Mouse (Mus musculus) neural tube, embryonic 12.5 days (tissue): Measurements from ENCODE around the gene Ptpn9. TPM values are rescaled to one million over a fixed set of nuclear protein-coding genes. Genes with fewer than 3 reads are reported as not detected.
"Not testable (repeated sequence)": the region's sequence is repeated elsewhere in the genome, so short reads cannot be mapped to it uniquely, and the experiment has no call there.

Experiments used
- ATAC-seq: fragments of 200-750 bp; cut with Nextera tagmentation; 2 replicates; pipeline ENCODE4 v1.8.0; 2017; ENCODE audit warnings: low read depth, mild to moderate bottlenecking, moderate TSS enrichment, moderate library complexity; ENCODE audit not compliant: low FRiP score
- H3K27ac ChIP-seq: fragments of 300-500 bp; sonication (generic); 2 replicates; pipeline ENCODE4 v1.5.1; 2016
- H3K27me3 ChIP-seq: fragments of 300-500 bp; sonication (generic); replicated peaks from 2 replicates; pipeline ENCODE4 v1.6.1; 2016; ENCODE audit warnings: mild to moderate bottlenecking
- H3K36me3 ChIP-seq: fragments of 300-500 bp; sonication (generic); 2 replicates; pipeline ENCODE4 v1.6.1; 2016; ENCODE audit warnings: mild to moderate bottlenecking
- H3K4me1 ChIP-seq: fragments of 300-500 bp; sonication (generic); 2 replicates; pipeline ENCODE4 v1.6.1; 2016
- H3K4me2 ChIP-seq: fragments of 300-500 bp; sonication (generic); replicated peaks from 2 replicates; pipeline ENCODE4 v1.6.1; 2016; ENCODE audit warnings: mild to moderate bottlenecking
- H3K4me3 ChIP-seq: fragments of 300-500 bp; sonication (generic); 2 replicates; pipeline ENCODE4 v1.5.1; 2016
- H3K9ac ChIP-seq: fragments of 300-500 bp; sonication (generic); 2 replicates; pipeline ENCODE4 v1.6.1; 2016; ENCODE audit warnings: mild to moderate bottlenecking
- H3K9me3 ChIP-seq: fragments of 300-500 bp; sonication (generic); 2 replicates; pipeline ENCODE4 v1.6.1; 2016; ENCODE audit warnings: mild to moderate bottlenecking
- WGBS: fragments of 180-500 bp; shearing (Covaris S2); methylation state at CpG from one replicate; pipeline ENCODE4 v1.1.7; 2016; 5-methylcytosine and 5-hydroxymethylcytosine counted together
- polyA plus RNA-seq: library from polyadenylated mRNA; unstranded; fragments of >200 nt; fragmentation: Nextera tagmentation; extraction: Ambion mirVana; gene quantifications from 2 replicates; pipeline ENCODE4 v1.2.1, GENCODE M21; 2016

Ptpn9 gene
- polyA plus RNA-seq, 1 experiment from 2014 or later: 35.9 TPM

DNA sequence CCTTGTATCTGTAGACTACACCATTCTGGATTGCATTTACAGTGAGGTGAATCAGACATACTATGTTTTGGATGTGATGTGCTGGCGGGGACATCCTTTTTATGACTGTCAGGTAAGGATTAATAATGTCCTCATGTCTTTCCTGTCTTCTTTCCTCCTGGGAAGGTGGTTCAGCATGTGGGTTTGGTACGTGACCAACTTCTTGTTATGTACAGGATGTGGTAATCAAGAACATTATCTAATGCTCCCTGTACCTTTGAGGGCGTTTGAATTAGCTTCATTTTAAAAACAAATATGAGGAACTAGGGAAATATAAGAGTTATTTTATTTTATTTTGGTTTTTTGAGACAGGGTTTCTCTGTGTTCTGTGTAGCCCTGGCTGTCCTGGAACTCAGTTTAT, 19.5 kb upstream of the Ptpn9 start:
- 85% methylated on average over 3 of the region's 3 CpGs for WGBS
- ATAC-seq: no peak
- H3K27ac ChIP-seq: no peak overlapping the region
- H3K9ac ChIP-seq: no peak overlapping the region
- no peaks in the 10 kb centered on the region for H3K27me3 ChIP-seq
- H3K4me2 ChIP-seq: no peak overlapping the region
- peaks cover 20% of the 10 kb centered on the region for H3K36me3 ChIP-seq
- H3K4me1 ChIP-seq: no peaks in the 10 kb centered on the region
- no peak overlapping the region for H3K4me3 ChIP-seq
- H3K9me3 ChIP-seq: no peaks in the 10 kb centered on the region

DNA sequence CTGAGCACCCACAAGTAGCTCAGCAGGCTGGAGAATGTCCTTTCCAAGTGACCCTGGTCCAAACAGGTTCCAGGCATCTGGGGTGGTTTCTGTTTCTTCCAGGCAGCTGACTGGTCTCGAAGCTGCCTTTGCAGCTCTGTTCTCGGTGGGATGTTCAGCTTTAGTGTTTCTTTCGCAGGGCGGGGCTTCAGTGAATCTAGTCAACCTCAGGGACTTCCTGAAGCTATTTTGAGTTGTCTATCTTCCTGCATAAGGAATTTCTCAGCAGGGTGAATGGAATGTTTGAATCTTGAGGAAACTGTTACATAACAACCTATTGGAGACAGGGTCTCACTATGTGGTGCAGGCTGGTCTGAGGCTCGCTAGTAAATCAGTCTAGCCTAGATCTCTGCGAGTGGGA, 14.5 kb upstream of the Ptpn9 start:
- Histone ChIP-seq H3K27me3 (no peaks in the 10 kb centered on the region), H3K9ac (no peak overlapping the region), H3K9me3 (no peaks in the 10 kb centered on the region), H3K4me3 (no peak overlapping the region), H3K36me3 (peaks cover 20% of the 10 kb centered on the region), H3K4me2 (no peak overlapping the region), H3K27ac (no peak overlapping the region), H3K4me1 (no peaks in the 10 kb centered on the region)
- WGBS: 91% methylated on average over 6 of the region's 6 CpGs
- ATAC-seq: no peak

- no peak for ATAC-seq
- Histone ChIP-seq H3K27me3 (no peaks in the 10 kb centered on the region), H3K27ac (no peak overlapping the region), H3K4me3 (no peak overlapping the region), H3K36me3 (peaks cover 20% of the 10 kb centered on the region), H3K4me1 (no peaks in the 10 kb centered on the region), H3K9me3 (no peaks in the 10 kb centered on the region), H3K4me2 (no peak overlapping the region), H3K9ac (no peak overlapping the region)
- 86% methylated on average over 1 of the region's 1 CpGs for WGBS
These were observed 13.2 kb upstream of the Ptpn9 start for GRCm38 (mm10) chr9:56981502-56981901.

- H3K27ac ChIP-seq: peak overlapping the region; percentile 88
- WGBS: under 1% methylated on average over 80 of the region's 80 CpGs
- no peaks in the 10 kb centered on the region for H3K36me3 ChIP-seq
- peak overlapping the region; percentile 79 for H3K4me2 ChIP-seq
- H3K4me1 ChIP-seq: peaks cover 9% of the 10 kb centered on the region; the same call in 1 of the 2 replicates
- H3K9ac ChIP-seq: peak overlapping the region; percentile 97
- no peaks in the 10 kb centered on the region for H3K27me3 ChIP-seq
- ATAC-seq: peak; percentile 73
- H3K9me3 ChIP-seq: no peaks in the 10 kb centered on the region
- peak overlapping the region; percentile 95 for H3K4me3 ChIP-seq
These were observed 690 bp downstream of the Ptpn9 start for GRCm38 (mm10) chr9:56995198-56996027.

DNA sequence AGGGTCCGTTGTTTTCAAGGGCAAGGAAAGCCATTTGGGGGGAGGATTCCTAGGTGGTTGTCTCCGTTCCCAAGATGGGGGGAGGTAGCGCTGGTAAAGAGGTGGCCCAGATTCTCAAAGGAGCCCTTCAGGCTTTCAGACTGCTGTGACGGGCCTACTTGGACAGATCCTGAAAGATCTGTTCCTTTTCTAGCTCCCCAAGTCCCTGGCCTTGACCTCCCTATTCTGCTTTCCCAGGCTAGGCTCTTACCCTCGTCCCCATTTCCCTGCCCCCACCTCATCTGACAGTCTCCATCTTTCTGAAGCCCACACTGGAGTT, 1.3 kb downstream of the Ptpn9 start:
- H3K9ac ChIP-seq: peak overlapping the region; percentile 97
- no peak for ATAC-seq
- under 1% methylated on average over 5 of the region's 5 CpGs for WGBS

GRCm38 (mm10) chr9:56997206-56997605, 2.5 kb downstream of the Ptpn9 start:
- H3K9me3 ChIP-seq, H3K36me3 ChIP-seq, H3K27ac ChIP-seq, H3K4me3 ChIP-seq, ATAC-seq, H3K4me2 ChIP-seq, H3K9ac ChIP-seq, H3K27me3 ChIP-seq, H3K4me1 ChIP-seq: not testable (repeated sequence)
- 90% methylated on average over 1 of the region's 1 CpGs for WGBS

More for the DNA sequence above, 1.3 kb downstream of the Ptpn9 start:
- no peaks in the 10 kb centered on the region for H3K36me3 ChIP-seq
- peak overlapping the region; percentile 88; the same call in 1 of the 2 replicates for H3K27ac ChIP-seq
- no peaks in the 10 kb centered on the region for H3K9me3 ChIP-seq
- H3K27me3 ChIP-seq: no peaks in the 10 kb centered on the region
- peaks cover 9% of the 10 kb centered on the region; the same call in 1 of the 2 replicates for H3K4me1 ChIP-seq
- H3K4me3 ChIP-seq: peak overlapping the region; percentile 95
- peak overlapping the region; percentile 79 for H3K4me2 ChIP-seq

DNA sequence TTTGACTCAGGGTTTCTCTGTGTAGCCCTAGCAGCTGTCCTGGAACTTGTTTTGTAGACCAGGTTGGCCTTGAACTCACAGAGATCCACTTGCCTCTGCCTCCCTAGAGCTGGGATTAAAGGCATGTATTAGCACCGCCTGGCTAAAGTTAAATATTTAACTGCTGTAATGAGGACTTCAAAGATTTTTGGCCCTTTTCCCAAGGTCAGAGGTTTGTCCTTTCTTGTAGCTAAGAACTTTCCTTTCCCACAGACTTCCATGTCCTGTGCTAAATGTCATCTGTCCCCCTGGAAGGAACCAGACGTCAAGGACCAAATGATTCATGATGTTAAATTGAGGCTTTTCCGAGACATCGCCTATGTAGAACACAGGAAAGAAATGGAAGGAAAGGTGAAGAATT, 8.3 kb downstream of the Ptpn9 start:
- no peak for ATAC-seq
- no peak overlapping the region for H3K27ac ChIP-seq
- H3K4me2 ChIP-seq: no peak overlapping the region
- no peaks in the 10 kb centered on the region for H3K4me1 ChIP-seq
- H3K9ac ChIP-seq: no peak overlapping the region
- H3K27me3 ChIP-seq: no peaks in the 10 kb centered on the region
- no peaks in the 10 kb centered on the region for H3K9me3 ChIP-seq
- H3K36me3 ChIP-seq: peaks cover 14% of the 10 kb centered on the region; the same call in 1 of the 2 replicates
- 77% methylated on average over 4 of the region's 4 CpGs for WGBS
- H3K4me3 ChIP-seq: no peak overlapping the region

GRCm38 (mm10) chr9:57012393-57012792, 17.7 kb downstream of the Ptpn9 start:
- no peaks in the 10 kb centered on the region for H3K27me3 ChIP-seq

GRCm38 (mm10) chr9:57012895-57013294, 18.2 kb downstream of the Ptpn9 start:
- H3K4me2 ChIP-seq: no peak overlapping the region
- H3K9me3 ChIP-seq: no peaks in the 10 kb centered on the region
- no peak overlapping the region for H3K9ac ChIP-seq
- peaks cover 14% of the 10 kb centered on the region for H3K36me3 ChIP-seq
- 92% methylated on average over 4 of the region's 4 CpGs for WGBS
- H3K4me1 ChIP-seq: no peaks in the 10 kb centered on the region
- no peak overlapping the region for H3K27ac ChIP-seq
- no peaks in the 10 kb centered on the region for H3K27me3 ChIP-seq
- no peak overlapping the region for H3K4me3 ChIP-seq
- ATAC-seq: no peak

More at GRCm38 (mm10) chr9:57012393-57012792, 17.7 kb downstream of the Ptpn9 start:
- no peaks in the 10 kb centered on the region for H3K9me3 ChIP-seq
- 77% methylated on average over 1 of the region's 1 CpGs for WGBS
- H3K4me2 ChIP-seq: no peak overlapping the region
- no peaks in the 10 kb centered on the region for H3K4me1 ChIP-seq
- no peak for ATAC-seq
- H3K36me3 ChIP-seq: peaks cover 16% of the 10 kb centered on the region
- H3K27ac ChIP-seq: no peak overlapping the region
- no peak overlapping the region for H3K4me3 ChIP-seq
- H3K9ac ChIP-seq: no peak overlapping the region

DNA sequence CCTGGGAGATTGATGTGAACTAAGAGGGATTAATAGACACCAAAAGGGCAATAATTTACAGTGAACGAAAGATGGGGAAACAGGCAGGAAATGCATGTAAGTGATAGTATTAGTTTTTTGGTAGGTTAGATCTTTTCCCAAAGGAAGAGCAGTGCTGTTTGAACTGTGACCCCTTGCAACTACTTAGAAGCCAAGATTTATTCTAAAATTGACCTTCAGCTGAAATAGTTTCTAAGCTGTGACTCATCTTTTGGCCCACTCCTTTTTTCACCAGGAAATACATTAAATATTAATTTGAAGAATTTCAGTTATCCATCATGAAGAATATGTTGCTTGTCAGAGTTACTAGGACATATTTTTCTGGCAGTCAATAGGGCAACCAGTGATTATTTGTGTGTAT, 19.0 kb downstream of the Ptpn9 start:
- Histone ChIP-seq H3K27me3 (no peaks in the 10 kb centered on the region), H3K4me1 (no peaks in the 10 kb centered on the region), H3K9ac (no peak overlapping the region), H3K27ac (no peak overlapping the region), H3K4me2 (no peak overlapping the region), H3K9me3 (no peaks in the 10 kb centered on the region), H3K4me3 (no peak overlapping the region), H3K36me3 (peaks cover 14% of the 10 kb centered on the region)
- ATAC-seq: no peak
- WGBS: 90% methylated on average over 1 of the region's 1 CpGs

- WGBS: 86% methylated on average over 1 of the region's 1 CpGs
- Histone ChIP-seq H3K4me3 (no peak overlapping the region), H3K9ac (no peak overlapping the region), H3K27me3 (no peaks in the 10 kb centered on the region), H3K4me1 (no peaks in the 10 kb centered on the region), H3K36me3 (peaks cover 14% of the 10 kb centered on the region), H3K9me3 (no peaks in the 10 kb centered on the region), H3K27ac (no peak overlapping the region), H3K4me2 (no peak overlapping the region)
- ATAC-seq: no peak
These were observed 20.0 kb downstream of the Ptpn9 start for GRCm38 (mm10) chr9:57014766-57015165.

DNA sequence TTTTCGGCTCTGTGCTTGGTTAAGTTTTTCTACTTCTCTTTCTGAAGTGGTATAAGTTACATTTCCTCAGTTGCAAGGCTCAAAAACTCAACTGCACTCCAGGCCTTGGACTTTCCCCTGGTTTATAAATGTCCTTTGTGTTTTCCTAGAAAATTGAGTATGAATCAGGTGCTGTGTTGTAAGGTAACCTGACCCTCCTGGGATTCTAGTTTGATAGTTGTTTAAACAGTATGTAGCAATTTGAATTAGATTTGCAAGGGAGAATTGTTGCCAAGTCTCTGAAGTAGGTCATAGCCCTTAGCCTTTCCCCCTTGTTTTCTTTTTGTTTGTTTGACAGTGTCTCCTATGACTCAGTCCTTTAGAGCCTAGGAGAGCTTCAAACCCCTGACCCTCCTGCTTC, 22.9 kb downstream of the Ptpn9 start:
- Histone ChIP-seq H3K4me2 (no peak overlapping the region), H3K36me3 (peaks cover 28% of the 10 kb centered on the region), H3K4me3 (no peak overlapping the region), H3K27ac (no peak overlapping the region), H3K4me1 (no peaks in the 10 kb centered on the region), H3K9me3 (no peaks in the 10 kb centered on the region), H3K9ac (no peak overlapping the region), H3K27me3 (no peaks in the 10 kb centered on the region)
- ATAC-seq: no peak
- 80% methylated on average over 1 of the region's 1 CpGs for WGBS

- H3K27ac ChIP-seq: no peak overlapping the region
- no peak overlapping the region for H3K4me2 ChIP-seq
- H3K4me1 ChIP-seq: no peaks in the 10 kb centered on the region
- no peak for ATAC-seq
- H3K27me3 ChIP-seq: no peaks in the 10 kb centered on the region
- no peaks in the 10 kb centered on the region for H3K9me3 ChIP-seq
- no peak overlapping the region for H3K4me3 ChIP-seq
- no peak overlapping the region for H3K9ac ChIP-seq
- 98% methylated on average over 1 of the region's 1 CpGs for WGBS
- peaks cover 57% of the 10 kb centered on the region for H3K36me3 ChIP-seq
These were observed 37.0 kb downstream of the Ptpn9 start for GRCm38 (mm10) chr9:57031756-57032155.
